Mouse (Mus musculus) testis, postnatal 14 days (tissue): ENCODE results near the gene Etnk1.
"Not testable (repeated sequence)": the region's sequence is repeated elsewhere in the genome, so short reads cannot be mapped to it uniquely, and the experiment has no call there.

Source experiments
- DNase-seq: peaks from one replicate; pipeline ENCODE4 v3.0.0; 2021; ENCODE audit warnings: low spot score

Gene Etnk1

GRCm38 (mm10) chr6:143166452-143167357, at the start of gene Etnk1:
Etnk1 (plus strand) TSS chr6:143167221.
- DNase-seq: peak; percentile 92

DNA sequence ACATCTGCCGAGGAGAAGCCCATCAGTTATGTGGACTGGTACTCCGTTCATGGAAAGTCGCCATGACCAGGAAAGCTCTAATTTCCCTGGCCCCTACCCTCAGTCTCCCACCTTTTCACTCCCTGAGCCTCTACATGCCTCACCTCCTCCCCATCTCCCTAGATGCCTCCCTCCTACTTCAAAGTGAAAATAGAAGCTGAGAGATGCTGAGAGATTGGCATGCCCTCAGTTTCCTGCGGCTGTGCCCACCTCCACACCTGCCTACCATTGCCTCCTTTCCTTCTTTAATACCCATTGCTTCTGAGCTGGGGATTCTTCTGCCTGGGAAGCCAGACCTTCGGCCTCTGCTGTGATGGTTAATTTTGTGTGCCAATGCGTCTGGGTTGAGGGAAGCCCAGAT, 47.7 kb upstream of the Etnk1 start:
- no peak for DNase-seq

- no peak for DNase-seq
Observed at GRCm38 (mm10) chr6:143125721-143126120, 41.3 kb upstream of the Etnk1 start.

- DNase-seq: peak; percentile 48
Observed at GRCm38 (mm10) chr6:143129466-143129865, 37.6 kb upstream of the Etnk1 start.

DNA sequence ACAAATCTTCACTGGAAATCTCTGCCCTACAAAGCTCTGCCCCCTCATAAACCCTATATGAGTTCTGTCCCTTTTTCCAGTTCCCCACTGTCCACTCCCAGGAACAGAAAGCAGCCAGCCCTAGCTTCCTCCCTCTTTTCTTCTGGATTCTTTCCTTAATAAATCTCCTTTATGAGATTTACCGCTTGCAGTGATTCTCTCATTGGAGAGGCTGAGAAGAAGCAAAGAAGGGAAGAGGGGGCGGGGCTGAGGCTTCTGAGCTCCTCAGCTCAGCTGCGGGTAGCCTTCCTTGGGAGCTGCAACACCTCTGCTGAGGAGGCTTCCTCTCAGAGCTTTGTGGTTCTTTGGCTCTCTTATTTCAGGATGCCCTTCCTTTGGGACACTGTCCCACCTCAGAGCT, 37.1 kb upstream of the Etnk1 start:
- no peak for DNase-seq

DNA sequence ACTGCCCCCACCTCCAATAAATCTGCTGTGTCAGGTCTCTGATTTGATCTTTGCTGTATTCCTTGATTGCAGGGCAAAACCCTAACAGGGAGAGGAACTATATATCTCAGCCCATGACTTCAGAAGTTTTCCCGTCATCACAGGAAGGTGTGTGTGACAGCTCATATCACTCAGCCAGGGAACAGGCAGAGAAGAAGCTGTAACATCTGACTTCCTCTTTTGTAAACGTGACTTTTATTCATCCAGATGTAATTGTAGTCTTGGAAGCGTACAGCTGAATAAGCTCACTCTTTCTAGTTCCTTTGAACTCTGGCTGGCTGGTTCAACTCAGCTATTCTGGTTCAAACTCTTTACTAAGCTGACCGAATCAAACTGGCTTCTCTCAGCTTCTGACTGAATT, 36.6 kb upstream of the Etnk1 start:
- no peak for DNase-seq

DNA sequence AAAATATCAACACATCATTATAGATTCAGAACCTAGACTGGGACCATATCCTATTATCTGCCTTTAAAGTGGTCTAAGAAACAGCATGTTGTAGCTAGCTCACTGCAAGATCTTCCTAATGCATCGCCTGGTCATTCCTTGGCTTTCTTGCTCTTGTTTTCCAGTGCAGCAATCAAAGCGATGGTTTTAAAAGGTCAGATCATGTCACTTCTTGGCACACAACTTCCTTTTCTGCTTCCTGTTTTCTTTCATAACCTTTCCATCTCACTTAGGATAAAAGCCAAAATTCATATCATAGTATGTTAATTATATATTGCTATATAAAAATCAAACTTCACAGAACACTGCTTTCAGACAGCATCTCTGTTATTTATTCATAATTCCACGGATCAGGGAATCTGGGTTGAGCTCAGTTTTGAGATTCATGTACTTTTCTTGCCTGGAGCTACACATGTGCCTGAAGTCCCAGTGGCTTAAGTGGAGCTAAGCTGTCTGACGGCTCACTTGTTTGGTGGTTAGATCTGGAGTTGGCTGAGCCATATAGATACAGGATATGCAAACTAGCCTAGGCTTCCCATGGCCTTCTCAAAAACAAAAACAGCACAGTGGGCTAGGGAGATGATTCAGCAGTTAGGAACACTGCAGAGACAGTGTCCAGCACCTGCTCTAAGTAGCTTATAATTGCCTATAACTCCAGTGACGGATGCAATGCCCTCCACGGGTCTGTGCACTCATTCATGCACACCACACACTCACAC, 34.9 kb upstream of the Etnk1 start:
- DNase-seq: no peak

- DNase-seq: no peak
Observed at GRCm38 (mm10) chr6:143133150-143133549, 33.9 kb upstream of the Etnk1 start.

- no peak for DNase-seq
Observed at GRCm38 (mm10) chr6:143135097-143135496, 31.9 kb upstream of the Etnk1 start.

DNA sequence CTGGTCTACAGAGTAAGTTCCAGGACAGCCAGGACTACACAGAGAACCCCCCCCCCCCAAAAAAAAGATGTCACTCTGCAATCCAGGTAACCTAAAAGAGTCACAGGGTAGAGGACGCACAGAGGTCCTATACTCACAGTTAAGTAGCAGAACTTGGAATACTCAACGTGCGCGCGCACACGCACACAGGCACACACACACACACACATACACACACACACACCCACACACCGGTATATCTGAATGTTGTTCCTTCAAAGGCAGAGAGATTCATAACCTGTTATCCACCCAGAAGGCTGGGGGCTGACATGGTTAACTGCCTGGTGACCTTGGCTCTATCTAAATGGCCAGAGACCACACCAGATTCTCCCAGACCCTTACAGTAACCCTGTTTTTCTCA, 30.3 kb upstream of the Etnk1 start:
- no peak for DNase-seq

DNA sequence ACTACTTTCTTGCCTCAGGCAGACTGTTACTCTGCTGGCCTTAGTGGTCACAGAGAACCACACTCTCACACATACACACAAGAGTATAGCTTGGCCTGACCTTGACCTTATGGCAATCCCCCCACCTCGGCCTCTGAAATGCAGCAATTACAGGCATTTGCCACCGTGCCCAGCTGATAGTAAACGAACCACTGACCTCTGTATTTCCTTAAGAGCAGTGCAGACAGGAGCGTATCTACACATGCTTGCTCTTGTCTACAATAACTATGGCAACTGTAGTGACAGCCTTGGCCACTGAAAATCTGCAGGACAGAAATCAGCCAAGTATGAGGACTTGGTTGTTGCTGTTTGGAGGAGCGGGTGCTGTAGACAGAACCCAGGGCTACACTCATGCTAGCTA, 29.7 kb upstream of the Etnk1 start:
- DNase-seq: no peak

DNA sequence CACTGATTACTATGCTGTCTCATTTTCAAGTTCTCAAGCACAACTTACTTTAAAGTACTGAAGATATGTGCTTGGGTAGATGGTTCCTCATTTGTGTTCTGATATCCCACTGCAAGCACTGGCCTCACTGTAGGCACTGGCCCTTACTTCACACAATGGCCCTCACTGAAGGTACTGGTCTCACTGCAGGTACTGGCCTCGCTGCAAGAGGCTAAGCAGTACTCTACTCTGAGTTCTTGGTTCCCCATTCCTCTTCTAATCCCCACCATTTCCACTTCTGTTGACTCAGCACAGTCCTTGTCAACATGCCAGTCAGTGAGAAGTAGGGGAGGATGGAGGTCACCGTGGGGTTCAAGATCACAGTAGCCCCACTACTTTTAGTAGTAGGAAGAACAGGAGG, 27.6 kb upstream of the Etnk1 start:
- DNase-seq: no peak

DNA sequence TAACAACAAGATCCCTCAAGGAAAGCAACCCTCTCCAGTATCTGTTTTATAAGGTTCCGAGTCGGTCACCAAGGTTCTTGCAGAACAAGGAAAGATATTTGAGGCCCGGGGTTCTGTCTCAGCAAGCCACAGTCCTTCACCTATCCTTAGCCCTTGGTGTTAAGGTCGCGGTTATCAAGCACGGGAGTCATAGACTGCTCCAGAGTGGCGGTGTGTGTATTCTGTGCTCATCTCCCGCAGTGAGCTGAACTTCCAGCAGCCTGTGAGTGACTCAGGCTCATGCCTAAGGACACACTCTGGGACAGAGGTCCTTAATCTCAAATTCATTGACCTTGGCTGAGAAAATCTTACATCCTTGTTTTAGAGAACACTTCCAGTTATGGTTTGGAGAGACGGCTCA, 26.1 kb upstream of the Etnk1 start:
- no peak for DNase-seq

- DNase-seq: not testable (repeated sequence)
Observed at GRCm38 (mm10) chr6:143141624-143142592, 25.1 kb upstream of the Etnk1 start.

DNA sequence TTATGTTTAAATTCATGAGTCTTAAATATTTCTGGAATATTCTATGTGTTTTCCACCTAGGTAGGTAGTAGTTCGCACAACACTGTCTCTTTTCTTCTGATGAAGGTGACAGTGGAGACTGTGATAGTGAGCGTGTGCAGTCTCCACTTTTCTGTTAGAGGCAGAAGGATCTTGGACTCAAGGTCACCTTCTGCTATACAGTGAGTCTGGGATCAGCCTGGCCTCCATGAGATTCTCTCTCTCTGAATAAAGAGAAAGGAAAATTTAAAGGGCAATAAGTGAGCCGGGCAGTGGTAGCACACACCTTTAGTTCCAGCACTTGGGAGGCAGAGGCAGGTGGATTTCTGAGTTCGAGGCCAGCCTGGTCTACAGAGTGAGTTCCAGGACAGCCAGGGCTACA, 24.2 kb upstream of the Etnk1 start:
- DNase-seq: no peak

- no peak for DNase-seq
Observed at GRCm38 (mm10) chr6:143143321-143143720, 23.7 kb upstream of the Etnk1 start.

DNA sequence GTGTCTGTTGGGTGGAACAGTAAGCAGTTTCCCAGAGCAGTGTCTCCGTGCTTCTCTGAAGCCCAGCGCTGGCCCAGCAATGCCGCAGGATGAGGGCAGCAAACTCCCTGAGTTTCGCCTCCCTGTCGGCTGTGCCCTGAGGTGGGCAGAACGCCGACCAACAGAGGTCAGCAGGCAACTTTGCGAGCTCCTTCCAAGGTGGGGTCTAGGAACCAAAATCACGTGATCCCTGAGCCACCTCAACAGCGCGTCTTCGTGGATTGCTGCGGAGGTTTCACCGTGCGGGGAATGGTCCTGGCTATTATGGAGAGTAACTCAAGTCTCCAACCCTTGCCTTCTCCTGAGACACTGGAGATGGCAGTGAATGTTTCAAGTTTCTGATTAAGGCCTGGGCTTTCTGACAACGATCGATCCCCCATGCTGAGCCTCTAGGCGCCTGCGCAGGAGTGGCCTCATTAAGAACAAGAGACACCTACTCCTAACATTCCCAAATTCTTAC, 23.2 kb upstream of the Etnk1 start:
- DNase-seq: no peak

GRCm38 (mm10) chr6:143144556-143144955, 22.5 kb upstream of the Etnk1 start:
- no peak for DNase-seq

DNA sequence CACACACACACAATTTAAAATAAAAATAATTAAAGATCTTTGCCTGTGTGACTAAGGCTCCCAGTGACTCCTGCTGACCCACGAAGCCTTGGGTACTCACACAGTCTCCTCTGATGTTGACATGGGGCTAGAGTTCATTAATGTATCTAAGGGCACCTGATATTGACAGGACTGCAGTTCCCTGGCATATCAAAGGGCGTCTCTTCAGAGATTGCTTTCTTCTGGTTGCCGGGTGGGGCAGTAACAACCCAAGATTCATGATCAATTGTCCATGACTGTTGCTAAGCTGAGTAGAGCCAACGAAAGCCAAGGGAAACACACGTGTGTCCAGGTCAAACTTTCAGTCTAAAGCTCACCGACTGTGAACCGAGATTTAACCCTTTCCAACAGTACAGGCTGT, 22.0 kb upstream of the Etnk1 start:
- no peak for DNase-seq

DNA sequence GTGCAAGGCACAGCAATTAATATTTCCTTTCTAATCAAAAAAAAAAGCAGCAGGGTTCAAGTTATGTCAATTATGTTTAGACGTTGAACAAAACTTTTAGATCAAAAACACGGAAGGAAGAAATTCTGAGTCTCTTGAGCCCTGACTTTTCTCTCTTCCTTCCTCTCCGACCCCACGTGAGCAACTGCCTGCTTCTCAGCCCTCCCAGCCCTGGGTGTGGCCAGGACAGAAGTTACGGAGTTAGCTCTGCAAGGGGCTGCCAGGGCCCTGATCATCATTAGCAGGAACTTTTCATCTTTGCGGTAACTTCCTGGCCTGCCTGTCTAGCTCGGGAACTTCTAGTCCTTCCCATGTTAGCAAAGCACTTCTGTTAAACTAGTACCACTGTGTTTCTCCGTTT, 20.3 kb upstream of the Etnk1 start:
- no peak for DNase-seq

DNA sequence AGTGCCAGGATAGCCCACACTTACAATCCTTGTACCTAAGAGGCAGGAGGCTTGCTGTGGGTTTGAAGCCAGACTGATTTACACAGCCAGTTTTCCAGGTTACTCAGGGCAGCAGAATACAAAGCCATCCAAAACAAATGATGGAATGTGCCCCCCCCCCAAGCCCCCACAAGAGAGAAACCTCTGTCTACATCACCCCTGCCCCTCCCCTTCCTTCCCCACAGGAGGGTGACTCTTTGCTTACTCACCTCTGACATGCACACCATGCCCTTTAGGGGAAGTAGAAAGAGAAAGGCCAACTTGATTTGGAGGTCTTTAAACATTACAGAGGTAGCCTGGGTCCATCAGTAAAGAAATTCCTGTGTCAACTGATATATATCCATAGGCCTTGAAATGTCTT, 18.2 kb upstream of the Etnk1 start:
- DNase-seq: no peak

GRCm38 (mm10) chr6:143149766-143150291, 17.2 kb upstream of the Etnk1 start:
- no peak for DNase-seq
